In genomic region chr8:122190349-122191053, GRCm38 (mm10) we compare ENCODE assay signal across 8 mouse cellular contexts.
DNase-seq lines count a peak whose midpoint lies in the region; ATAC-seq lines count a peak whose summit lies in the region.

No protein-coding gene starts in this region.

- H3K27ac ChIP-seq in heart, embryonic 12.5 days (ENCODE audit: poor library complexity, severe bottlenecking) = no peak overlapping the region
- H3K27ac ChIP-seq in heart, embryonic 13.5 days (replicated peaks) = peak overlapping the region; percentile 20; the same call in 1 of the 2 replicates
- H3K27ac ChIP-seq in limb, embryonic 12.5 days = peak overlapping the region; percentile 71
- no peak overlapping the region for H3K27ac ChIP-seq in midbrain, embryonic 16.5 days (ENCODE audit: low read length)

- peak; percentile 28 to 62 for DNase-seq in heart, adult 18-20 months
- peak; percentile 19 for DNase-seq in ZHBTc4 (ENCODE audit: low read depth, low spot score)
- no peak for DNase-seq in T-cell, adult 2 months (ENCODE audit: low spot score)
- DNase-seq in cerebellum, adult 11-12 months = no peak

- H3K9ac ChIP-seq in heart, embryonic 12.5 days = no peak overlapping the region
- no peak overlapping the region for H3K9ac ChIP-seq in heart, embryonic 13.5 days
- H3K9ac ChIP-seq in limb, embryonic 12.5 days (replicated peaks) = no peak overlapping the region
- no peak overlapping the region for H3K9ac ChIP-seq in midbrain, embryonic 16.5 days (ENCODE audit: low read depth, low read length)

- peaks cover 42% of the 10 kb centered on the region for H3K4me1 ChIP-seq in heart, embryonic 12.5 days (replicated peaks)
- H3K4me1 ChIP-seq in heart, embryonic 13.5 days = peaks cover 51% of the 10 kb centered on the region
- H3K4me1 ChIP-seq in limb, embryonic 12.5 days (replicated peaks) = peaks cover 42% of the 10 kb centered on the region
- peaks cover 3% of the 10 kb centered on the region for H3K4me1 ChIP-seq in midbrain, embryonic 16.5 days (ENCODE audit: control insufficient read depth, insufficient read depth, low read length)

- no peak for ATAC-seq in heart, embryonic 12.5 days (ENCODE audit: insufficient number of reproducible peaks, low FRiP score)
- no peak for ATAC-seq in heart, embryonic 13.5 days (ENCODE audit: extremely low read depth, insufficient number of reproducible peaks, low FRiP score, low TSS enrichment)
- no peak for ATAC-seq in limb, embryonic 12.5 days (ENCODE audit: insufficient number of reproducible peaks, insufficient read depth, low FRiP score, low TSS enrichment, low read depth)
- no peak for ATAC-seq in midbrain, embryonic 16.5 days

- no peaks in the 10 kb centered on the region for H3K36me3 ChIP-seq in heart, embryonic 12.5 days
- no peaks in the 10 kb centered on the region for H3K36me3 ChIP-seq in heart, embryonic 13.5 days
- H3K36me3 ChIP-seq in limb, embryonic 12.5 days = no peaks in the 10 kb centered on the region
- H3K36me3 ChIP-seq in midbrain, embryonic 16.5 days (ENCODE audit: control insufficient read depth, insufficient read depth, low read length) = no peaks in the 10 kb centered on the region

- H3K4me3 ChIP-seq in heart, embryonic 12.5 days = no peak overlapping the region
- no peak overlapping the region for H3K4me3 ChIP-seq in heart, embryonic 13.5 days
- H3K4me3 ChIP-seq in limb, embryonic 12.5 days (replicated peaks) = no peak overlapping the region
- H3K4me3 ChIP-seq in midbrain, embryonic 16.5 days (ENCODE audit: low read depth, low read length) = no peak overlapping the region

- 0 out of 2 replicates have a peak, but pooled peaks cover 4% of the 10 kb centered on the region for H3K27me3 ChIP-seq in heart, embryonic 12.5 days (replicated peaks)
- H3K27me3 ChIP-seq in heart, embryonic 13.5 days (replicated peaks) = peaks cover 8% of the 10 kb centered on the region
- no peaks in the 10 kb centered on the region; the same call in 1 of the 2 replicates for H3K27me3 ChIP-seq in limb, embryonic 12.5 days
- H3K27me3 ChIP-seq in midbrain, embryonic 16.5 days (ENCODE audit: control insufficient read depth, insufficient read depth, low read depth, low read length) = no peaks in the 10 kb centered on the region

- H3K4me2 ChIP-seq in heart, embryonic 12.5 days = no peak overlapping the region
- H3K4me2 ChIP-seq in heart, embryonic 13.5 days = no peak overlapping the region
- H3K4me2 ChIP-seq in limb, embryonic 12.5 days = 0 out of 2 replicates have a peak overlapping the region, but pooled peaks have one; percentile 3
- H3K4me2 ChIP-seq in midbrain, embryonic 16.5 days (ENCODE audit: low read length) = no peak overlapping the region

- WGBS in heart, embryonic 12.5 days = 48% methylated on average over 16 of the region's 16 CpGs
- 56% methylated on average over 16 of the region's 16 CpGs for WGBS in heart, embryonic 13.5 days
- WGBS in limb, embryonic 12.5 days = 27% methylated on average over 16 of the region's 16 CpGs
- 60% methylated on average over 16 of the region's 16 CpGs for WGBS in midbrain, embryonic 16.5 days

- no peaks in the 10 kb centered on the region; the same call in 1 of the 2 replicates for H3K9me3 ChIP-seq in heart, embryonic 12.5 days (replicated peaks)
- H3K9me3 ChIP-seq in heart, embryonic 13.5 days = no peaks in the 10 kb centered on the region
- H3K9me3 ChIP-seq in limb, embryonic 12.5 days = no peaks in the 10 kb centered on the region
- H3K9me3 ChIP-seq in midbrain, embryonic 16.5 days (replicated peaks; ENCODE audit: control insufficient read depth, low read length, poor library complexity, severe bottlenecking) = no peaks in the 10 kb centered on the region

Comparison
In these comparisons a context has a peak if more than half of its experiments do, and no peak if none do; other contexts are left out.
1. H3K27ac ChIP-seq: peak in heart, embryonic 13.5 days (single experiment) and limb, embryonic 12.5 days (single experiment); none in heart, embryonic 12.5 days (single experiment) and midbrain, embryonic 16.5 days (single experiment).
2. DNase-seq: peak in heart, adult 18-20 months (2 of 2) and ZHBTc4 (single experiment); none in T-cell, adult 2 months (single experiment) and cerebellum, adult 11-12 months (single experiment).